Mouse (Mus musculus): ENCODE measurements around the gene Arl11.

Arl11 gene

DNA sequence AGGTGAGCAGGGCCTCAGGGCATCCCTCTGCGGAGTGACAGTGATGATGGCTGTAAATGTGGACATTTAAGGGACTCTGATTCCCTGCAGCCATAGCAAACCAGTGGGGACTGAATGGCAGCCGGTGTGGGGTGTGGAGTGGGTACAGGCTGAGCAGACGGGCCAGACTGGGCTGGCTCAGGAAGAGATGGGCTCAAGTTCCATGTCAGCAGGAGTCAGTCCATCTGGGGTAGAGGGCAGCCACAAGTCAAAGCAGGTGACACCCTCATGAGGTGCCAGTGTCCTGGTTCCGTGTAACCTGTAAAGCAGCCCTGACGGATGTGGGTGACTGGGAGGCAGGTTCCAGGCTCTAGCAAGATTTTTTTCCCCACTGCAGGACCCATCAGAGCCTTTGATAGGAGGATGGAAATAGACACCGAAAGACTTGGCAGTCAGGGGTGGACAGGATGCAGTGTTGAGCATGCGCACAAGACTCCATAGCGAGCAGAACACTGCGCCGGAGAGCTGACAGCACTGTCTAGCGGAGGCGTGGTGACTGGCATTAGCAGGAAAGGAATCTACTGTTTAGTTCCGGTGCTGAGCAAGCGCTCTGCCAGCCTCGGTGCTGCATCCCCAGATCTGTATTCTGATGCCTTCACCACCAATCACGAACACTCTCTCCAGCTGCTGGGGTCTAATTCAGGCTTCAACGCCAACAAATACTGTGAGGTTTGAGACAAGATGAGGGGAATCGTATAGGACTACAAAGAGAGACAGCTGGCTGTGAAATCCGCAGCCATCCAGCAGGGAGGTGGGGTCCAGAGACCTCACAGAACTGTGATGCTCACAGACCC lies 18.3 kb downstream of the Arl11 start:
- DNase-seq (ENCODE audit: low spot score in 2 of 2), result peak; percentile 90

- DNase-seq (ENCODE audit: low spot score in 2 of 2), result peak; percentile 32 to 52
Observed at GRCm38 (mm10) chr14:61330591-61330990, 21.0 kb downstream of the Arl11 start.

DNA sequence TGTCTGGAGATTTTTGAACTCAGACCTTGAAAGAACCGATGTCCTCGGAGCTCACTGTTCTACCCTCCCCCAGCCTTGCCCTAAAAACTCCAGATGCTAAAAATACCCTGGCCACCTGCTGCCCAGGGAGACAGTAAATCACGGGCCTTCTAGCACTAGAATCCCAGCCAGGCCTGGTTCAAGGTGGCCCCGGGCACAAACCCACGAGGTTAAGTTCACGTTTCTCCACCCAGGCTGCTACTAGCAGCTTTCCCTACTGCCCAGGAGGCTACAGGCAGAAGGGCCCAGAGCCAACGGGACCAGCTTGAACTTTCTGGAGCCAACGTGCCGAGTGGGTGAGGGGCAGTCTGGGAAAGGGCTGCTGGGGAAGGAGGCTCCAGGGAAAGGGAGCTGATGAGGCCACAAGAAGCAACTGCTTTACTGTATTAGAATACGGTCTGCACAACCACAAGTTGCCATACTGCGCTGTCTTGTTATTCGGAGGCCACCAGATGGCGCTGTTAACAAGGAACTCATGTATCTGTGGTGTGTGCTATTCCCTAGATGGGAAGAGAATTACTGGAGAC lies 21.5 kb downstream of the Arl11 start:
- peak; percentile 77 to 85 for DNase-seq (ENCODE audit: low spot score in 2 of 2)

GRCm38 (mm10) chr14:61339381-61339780 lies 29.8 kb downstream of the Arl11 start:
- DNase-seq (ENCODE audit: low spot score in 2 of 2), result no peak

DNA sequence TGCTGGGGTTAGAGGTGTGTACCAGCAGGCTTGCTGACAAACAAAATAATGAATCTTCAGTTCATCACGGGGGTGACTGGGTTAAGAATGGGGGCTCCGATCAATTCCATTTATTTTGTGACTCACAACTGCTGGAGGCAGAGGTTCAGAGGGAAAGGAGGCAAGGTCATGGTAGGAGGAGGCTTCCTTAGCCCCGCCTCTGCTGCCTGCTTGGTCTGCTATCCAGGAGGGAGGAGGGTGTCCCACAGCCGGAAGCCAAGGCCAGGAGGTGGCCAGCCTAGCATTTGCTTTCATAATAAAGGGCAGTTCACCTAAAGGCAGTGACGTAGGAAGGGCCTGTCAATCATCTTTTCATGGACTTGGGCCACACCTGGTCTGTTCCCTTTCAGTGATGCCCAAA lies 35.0 kb downstream of the Arl11 start:
- DNase-seq (ENCODE audit: low spot score in 2 of 2), result no peak

DNA sequence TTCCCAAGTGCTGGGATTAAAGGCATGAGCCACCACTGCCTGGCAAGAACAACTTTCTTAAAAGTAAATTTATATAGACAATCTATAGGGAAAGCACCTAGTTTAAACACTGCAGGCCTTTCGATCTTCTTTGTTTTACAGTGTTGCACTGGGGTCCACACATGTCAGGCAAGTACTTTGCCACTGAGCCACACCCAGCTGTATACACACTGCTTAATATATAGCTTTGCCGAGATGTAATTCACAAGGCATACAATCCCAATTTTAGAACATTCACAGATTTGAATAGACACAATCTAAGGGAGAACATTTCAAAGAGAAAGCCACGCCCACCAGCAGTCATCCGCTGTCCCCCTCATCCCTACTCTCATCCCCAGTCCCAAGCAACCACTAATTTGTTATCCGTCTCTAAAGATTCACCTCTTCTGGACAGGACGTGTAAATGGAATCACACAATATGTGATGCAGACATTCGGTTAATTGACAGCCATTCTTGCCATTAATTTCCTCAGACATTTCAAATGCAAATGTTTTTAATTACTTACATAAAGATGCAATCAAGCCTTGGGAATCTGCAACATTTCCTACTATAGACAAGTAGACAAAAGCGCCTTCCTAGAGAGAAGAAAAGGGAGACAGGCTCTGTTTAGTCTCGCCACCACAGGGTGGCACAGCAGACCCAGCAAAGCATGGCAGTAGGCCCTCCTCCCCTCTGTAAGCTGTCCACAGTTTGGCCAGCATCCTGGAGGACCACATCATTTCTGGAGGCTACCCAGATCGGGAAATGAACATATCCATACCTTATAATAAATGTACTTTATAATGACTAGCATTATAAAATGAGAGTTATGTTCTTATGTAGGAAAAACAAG lies 37.5 kb downstream of the Arl11 start:
- DNase-seq (ENCODE audit: low spot score in 2 of 2), result peak; percentile 28 to 39

- DNase-seq (ENCODE audit: low spot score in 2 of 2), result no peak
Observed at GRCm38 (mm10) chr14:61349876-61350275, 40.3 kb downstream of the Arl11 start.

- DNase-seq (ENCODE audit: low spot score in 2 of 2), result no peak
Observed at GRCm38 (mm10) chr14:61350808-61351207, 41.3 kb downstream of the Arl11 start.

DNA sequence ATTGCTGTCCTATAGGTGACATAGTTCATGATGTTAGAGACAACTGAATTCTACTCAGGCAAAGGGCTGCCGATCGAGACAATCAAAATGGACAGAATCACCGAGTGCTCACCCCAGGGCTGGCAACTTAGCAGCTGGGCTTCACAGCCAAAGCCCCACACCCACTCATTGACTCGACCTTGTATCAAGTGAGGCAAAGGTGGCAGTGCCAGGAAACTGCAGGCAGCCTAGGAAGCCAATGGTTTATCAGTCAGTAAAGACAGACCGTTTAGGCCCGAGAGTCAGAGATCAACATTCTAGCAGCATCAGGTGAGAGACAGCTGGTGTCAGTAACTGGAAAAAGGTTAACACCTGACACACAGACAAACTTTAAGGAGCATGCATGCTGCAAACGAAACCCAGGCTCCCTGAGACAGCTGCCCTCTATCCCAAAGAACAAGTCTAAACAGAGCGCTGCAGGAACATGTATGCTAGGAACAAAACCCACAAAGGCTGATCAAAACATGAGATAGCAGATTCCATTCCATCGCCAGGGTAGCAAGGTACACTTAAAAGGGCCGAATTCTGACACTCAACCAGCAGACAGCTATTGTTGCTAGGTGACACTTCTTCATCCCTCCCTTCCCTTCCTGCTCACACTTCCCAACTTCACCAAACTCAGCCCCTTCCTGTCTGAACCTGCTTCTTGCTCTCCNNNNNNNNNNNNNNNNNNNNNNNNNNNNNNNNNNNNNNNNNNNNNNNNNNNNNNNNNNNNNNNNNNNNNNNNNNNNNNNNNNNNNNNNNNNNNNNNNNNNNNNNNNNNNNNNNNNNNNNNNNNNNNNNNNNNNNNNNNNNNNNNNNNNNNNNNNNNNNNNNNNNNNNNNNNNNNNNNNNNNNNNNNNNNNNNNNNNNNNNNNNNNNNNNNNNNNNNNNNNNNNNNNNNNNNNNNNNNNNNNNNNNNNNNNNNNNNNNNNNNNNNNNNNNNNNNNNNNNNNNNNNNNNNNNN lies 45.0 kb downstream of the Arl11 start:
- DNase-seq (ENCODE audit: low spot score in 2 of 2), result no peak

DNA sequence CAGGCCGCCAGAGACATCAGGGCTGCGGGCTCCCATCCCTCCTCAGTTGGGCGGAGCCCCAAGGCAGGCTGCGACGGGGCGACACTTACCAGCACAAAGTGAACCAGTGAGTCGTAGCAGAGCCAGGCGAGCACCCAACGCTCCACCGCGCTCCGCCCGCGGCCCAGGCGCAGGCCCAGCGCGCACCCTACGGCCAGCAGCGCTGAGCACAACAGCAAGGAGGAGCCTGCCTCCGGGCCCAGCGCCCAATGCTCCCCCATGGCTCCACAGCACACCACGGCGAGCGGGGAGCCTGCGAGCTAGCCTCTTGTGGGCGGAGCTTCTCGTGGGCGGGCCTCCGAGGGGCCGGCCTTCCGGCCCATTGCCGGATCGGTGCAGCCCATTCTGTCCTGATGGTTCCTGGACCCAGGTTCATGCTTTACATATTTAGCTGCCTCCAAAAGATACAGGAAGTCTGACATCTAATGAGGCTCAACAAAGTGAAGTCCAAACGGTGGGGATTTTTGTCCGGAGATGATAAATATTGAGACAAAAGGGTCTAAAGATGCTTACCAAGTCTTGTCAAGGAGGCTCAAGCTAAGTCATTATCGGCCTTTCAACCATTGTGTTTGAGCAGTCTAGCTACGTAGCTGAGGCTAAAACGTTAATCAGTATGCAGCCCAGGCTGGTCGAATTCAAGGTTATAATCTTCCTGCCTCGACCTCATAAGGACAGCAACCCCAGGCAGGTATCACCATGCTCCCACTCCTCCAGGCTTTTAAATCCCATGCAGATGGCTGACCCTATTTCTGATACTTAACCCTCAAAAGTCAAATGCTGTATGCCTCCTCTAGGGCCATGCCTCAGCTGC lies 50.8 kb downstream of the Arl11 start, which contains the start of gene Ebpl:
TSS of gene Ebpl (minus strand) at position 309 of the 850 bp plus-strand sequence.
- DNase-seq (ENCODE audit: low spot score in 2 of 2), result peak; percentile 86 to 92

DNA sequence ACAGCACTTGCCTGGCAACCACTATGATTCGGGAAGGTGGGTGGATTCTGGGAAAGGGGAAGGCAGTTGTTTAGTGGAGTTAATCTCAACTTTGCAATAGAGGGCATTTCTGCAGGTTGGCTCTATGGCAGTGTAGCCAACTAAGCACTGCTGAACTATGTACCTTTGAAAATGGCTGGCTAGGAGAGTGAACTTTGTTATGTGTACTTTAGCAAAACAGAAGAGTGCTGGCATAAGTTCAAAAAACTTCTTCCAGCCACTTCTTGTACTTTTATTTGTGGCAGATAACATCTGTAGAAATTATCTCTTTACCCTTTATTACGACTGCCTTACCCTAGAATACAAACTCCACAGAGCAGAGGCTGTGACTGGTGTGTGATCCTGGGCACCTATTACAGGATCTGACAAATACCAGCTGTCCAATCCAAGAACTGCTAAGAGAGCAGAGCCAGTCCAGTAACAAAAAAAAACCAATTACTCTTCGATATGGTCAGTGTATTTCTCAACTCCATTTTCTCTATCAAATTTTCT lies 51.5 kb downstream of the Arl11 start:
- DNase-seq (ENCODE audit: low spot score in 2 of 2), result no peak
